Mouse (Mus musculus) left cerebral cortex, adult 9 months (tissue): ENCODE results near the gene Tprn.

Experiments
- DNase-seq, 2 experiments: peaks; one replicate each; pipeline ENCODE4 v3.0.0; 2022; ENCODE audit warnings: low spot score in 2 of 2

Tprn gene

GRCm38 (mm10) chr2:25265897-25266656 lies 3.7 kb downstream of the Tprn start:
- DNase-seq, result no peak

GRCm38 (mm10) chr2:25266720-25267119 lies 4.3 kb downstream of the Tprn start:
- DNase-seq, result peak in 1 of 2 experiments; percentile 76

GRCm38 (mm10) chr2:25267241-25267640 lies 4.8 kb downstream of the Tprn start:
- no peak for DNase-seq

GRCm38 (mm10) chr2:25267746-25268309 lies 5.4 kb downstream of the Tprn start:
- no peak for DNase-seq

- DNase-seq, result peak; percentile 90 to 98
These were observed 9.6 kb downstream of the Tprn start, which contains the start of the genes Ssna1 and Anapc2 for GRCm38 (mm10) chr2:25271827-25272511. Gene Ssna1 (minus strand): TSS chr2:25272438. Gene Anapc2 (plus strand): TSS chr2:25272478.

GRCm38 (mm10) chr2:25272515-25272914 lies 10.1 kb downstream of the Tprn start:
- DNase-seq, result no peak

- DNase-seq, result no peak
These were observed 10.6 kb downstream of the Tprn start for GRCm38 (mm10) chr2:25273010-25273409.

GRCm38 (mm10) chr2:25278928-25279882 lies 16.8 kb downstream of the Tprn start:
- DNase-seq, result peak in 1 of 2 experiments; percentile 86

GRCm38 (mm10) chr2:25285551-25285950 lies 23.1 kb downstream of the Tprn start:
- no peak for DNase-seq

- DNase-seq, result no peak
These were observed 23.9 kb downstream of the Tprn start for GRCm38 (mm10) chr2:25286314-25286713.

GRCm38 (mm10) chr2:25286837-25287636 lies 24.6 kb downstream of the Tprn start:
- no peak for DNase-seq

- no peak for DNase-seq
These were observed 25.7 kb downstream of the Tprn start, which contains the start of gene Tmem210 for GRCm38 (mm10) chr2:25287927-25288649. Gene Tmem210 (plus strand): TSS chr2:25288145.

GRCm38 (mm10) chr2:25288734-25289345 lies 26.4 kb downstream of the Tprn start:
- DNase-seq, result no peak

GRCm38 (mm10) chr2:25289651-25290050 lies 27.2 kb downstream of the Tprn start, which contains the start of gene Lrrc26:
Gene Lrrc26 (plus strand): TSS chr2:25289915.
- DNase-seq, result no peak

- DNase-seq, result peak in 1 of 2 experiments; percentile 70
These were observed 27.8 kb downstream of the Tprn start for GRCm38 (mm10) chr2:25290101-25290815.

- DNase-seq, result peak in 1 of 2 experiments; percentile 53
These were observed 28.4 kb downstream of the Tprn start for GRCm38 (mm10) chr2:25290816-25291130.

- no peak for DNase-seq
These were observed 29.0 kb downstream of the Tprn start for GRCm38 (mm10) chr2:25291184-25292053.

GRCm38 (mm10) chr2:25292054-25292544 lies 29.7 kb downstream of the Tprn start:
- peak in 1 of 2 experiments; percentile 57 for DNase-seq
